Mouse (Mus musculus): ENCODE results near the gene Mmp28. TPM values are rescaled to one million over a fixed set of nuclear protein-coding genes. Genes with fewer than 3 reads are reported as not detected.

Mmp28 gene
- total RNA-seq (2021): 1 to 10 TPM; 3.8 to 3.9 TPM
- long read RNA-seq, experiment 1: 0 reads
- long read RNA-seq, experiment 2, partial matches to known transcripts: 1 of 2 reads
- long read RNA-seq, experiment 2, other reads (novel, unspliced or antisense): 0 of 2 reads

DNA sequence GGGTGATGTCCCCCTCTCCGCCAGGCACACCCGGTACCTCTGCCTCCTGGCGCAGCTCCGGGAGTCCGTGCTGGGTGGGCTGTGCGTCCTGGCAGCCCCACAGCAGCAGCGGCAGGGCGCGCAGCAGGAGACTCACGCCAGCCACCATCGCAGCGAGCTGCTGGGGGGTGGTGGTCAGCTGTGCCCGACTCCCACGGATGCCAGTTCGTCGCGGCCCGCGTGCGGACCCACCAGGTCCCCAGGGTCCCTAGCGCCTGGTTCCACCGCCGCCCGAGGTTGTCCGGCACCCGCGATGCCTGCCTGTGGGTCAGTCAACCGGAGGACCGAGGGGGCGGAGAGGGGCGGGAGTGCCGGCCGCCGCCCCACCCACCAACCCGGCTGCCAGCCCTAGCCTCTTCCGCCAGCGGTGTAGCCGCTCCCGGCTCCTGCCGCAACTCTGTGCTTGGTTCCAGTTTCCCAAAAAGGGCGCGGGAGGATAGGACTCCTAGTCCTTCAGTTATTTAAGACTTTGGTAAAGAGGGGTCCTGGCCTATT, at the start of gene Mmp28:
TSS of gene Mmp28 (minus strand) at position 361 of the 534 bp plus-strand sequence.
- peak within 1 kb of the TSS; percentile 59; the same call in 1 of the 2 replicates for H3K27ac ChIP-seq
- DNase-seq (ENCODE audit: extremely low spot score in 1 of 2, low spot score in 2 of 2): peak in 1 of 2 experiments; percentile 33
- intact Hi-C loops (cut with DNase I): no loop called here
- peak within 1 kb of the TSS; percentile 56 for H3K4me3 ChIP-seq
- TF ChIP-seq CTCF (IDR thresholded peaks at IDR 0.05): no peak

DNA sequence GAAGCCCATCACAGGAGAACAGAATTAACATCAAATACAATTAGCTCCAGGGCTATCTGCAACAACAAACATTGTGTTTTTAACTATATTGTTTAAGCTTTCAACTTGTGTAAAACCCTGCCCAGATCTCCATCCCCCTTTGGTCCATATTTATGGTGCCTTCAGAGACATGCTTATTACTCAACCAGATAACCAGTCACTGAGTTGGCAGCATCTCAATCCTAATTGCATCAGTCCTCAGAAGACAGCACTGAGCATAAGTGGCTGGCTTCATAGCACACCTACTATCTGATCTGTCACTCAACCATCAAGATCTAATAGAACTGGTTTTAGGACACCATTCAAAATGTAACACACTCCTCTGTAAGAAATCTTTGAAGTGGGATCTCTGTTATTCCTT, 46.6 kb upstream of the Mmp28 start:
- intact Hi-C loops (cut with DNase I): no loop called here
- H3K27ac ChIP-seq: no peak overlapping the region
- H3K4me3 ChIP-seq: no peak overlapping the region
- no peak for TF ChIP-seq CTCF (IDR thresholded peaks at IDR 0.05)
- DNase-seq (ENCODE audit: extremely low spot score in 1 of 2, low spot score in 2 of 2): no peak

- no peak for DNase-seq (ENCODE audit: extremely low spot score in 1 of 2, low spot score in 2 of 2)
These were observed 41.4 kb upstream of the Mmp28 start for GRCm38 (mm10) chr11:83504308-83504707.

DNA sequence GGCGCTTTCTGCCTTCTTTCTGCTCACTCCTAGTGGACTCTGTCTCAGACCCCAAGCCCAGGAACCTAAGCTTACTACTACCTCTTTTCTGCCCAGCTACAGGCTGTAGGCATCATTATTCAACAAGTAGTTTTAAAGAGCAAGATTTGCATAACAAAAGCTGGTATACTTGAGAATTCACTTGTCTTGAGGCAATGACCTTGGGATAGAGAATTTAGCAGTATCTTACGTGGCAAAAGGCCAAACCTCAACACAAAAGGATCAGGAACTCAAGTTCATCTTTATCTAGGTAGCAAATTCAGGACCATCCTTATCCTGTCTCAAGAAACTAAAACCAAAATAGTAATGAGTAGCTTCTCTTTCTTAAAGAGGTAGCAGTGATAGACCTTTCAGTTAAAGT, 32.7 kb upstream of the Mmp28 start:
- no peak for DNase-seq (ENCODE audit: extremely low spot score in 1 of 2, low spot score in 2 of 2)
- TF ChIP-seq CTCF (IDR thresholded peaks at IDR 0.05): no peak
- intact Hi-C loops (cut with DNase I): no loop called here
- no peak overlapping the region for H3K4me3 ChIP-seq
- H3K27ac ChIP-seq: no peak overlapping the region

More at GRCm38 (mm10) chr11:83504308-83504707, 41.4 kb upstream of the Mmp28 start:
- intact Hi-C loops (cut with DNase I): no loop called here
- H3K4me3 ChIP-seq: no peak overlapping the region
- no peak overlapping the region for H3K27ac ChIP-seq
- no peak for TF ChIP-seq CTCF (IDR thresholded peaks at IDR 0.05)

DNA sequence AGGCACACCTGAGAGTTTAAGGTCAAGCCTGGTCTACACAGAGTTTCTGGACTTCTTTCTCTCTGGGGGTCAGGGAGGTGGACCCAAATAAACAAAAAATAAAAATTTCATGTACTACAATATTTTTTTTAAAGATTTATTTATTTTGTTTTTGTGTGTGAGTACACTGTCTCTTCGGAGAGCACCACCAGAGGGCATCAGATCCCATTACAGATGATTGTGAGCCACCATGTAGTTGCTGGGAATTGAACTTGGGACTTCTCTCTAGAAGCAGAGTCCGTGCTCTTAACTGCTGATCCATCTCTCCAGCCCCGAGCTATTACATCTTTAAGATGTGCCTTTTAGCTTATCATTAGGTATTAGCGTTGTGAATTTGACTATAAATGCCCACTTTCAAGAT, 28.6 kb upstream of the Mmp28 start:
- intact Hi-C loops (cut with DNase I): no loop called here
- TF ChIP-seq CTCF (IDR thresholded peaks at IDR 0.05): peak; percentile 43
- Histone ChIP-seq H3K27ac (no peak overlapping the region), H3K4me3 (no peak overlapping the region)
- DNase-seq (ENCODE audit: extremely low spot score in 1 of 2, low spot score in 2 of 2): no peak

GRCm38 (mm10) chr11:83473235-83474016, 10.6 kb upstream of the Mmp28 start:
- peak overlapping the region; percentile 57 for H3K4me3 ChIP-seq
- DNase-seq (ENCODE audit: extremely low spot score in 1 of 2, low spot score in 2 of 2): no peak
- intact Hi-C loops (cut with DNase I): no loop called here
- TF ChIP-seq CTCF (IDR thresholded peaks at IDR 0.05): no peak
- H3K27ac ChIP-seq: peak overlapping the region; percentile 99

- Histone ChIP-seq H3K27ac (peak within 1 kb of the TSS; percentile 99), H3K4me3 (peak within 1 kb of the TSS; percentile 57)
- DNase-seq (ENCODE audit: extremely low spot score in 1 of 2, low spot score in 2 of 2): peak; percentile 99 to 100
- peak; percentile 70 for TF ChIP-seq CTCF (IDR thresholded peaks at IDR 0.05)
- intact Hi-C loops (cut with DNase I): loop anchor here (1.0 kb wide), 1 partner anchor 29 kb away; no protein-coding TSS in a partner anchor
These were observed 9.7 kb upstream of the Mmp28 start, which contains the start of gene Taf15 for GRCm38 (mm10) chr11:83472324-83473234. Gene Taf15 (plus strand): TSS chr11:83473086.

GRCm38 (mm10) chr11:83471766-83472165, 8.9 kb upstream of the Mmp28 start:
- intact Hi-C loops (cut with DNase I): loop anchor here (1.0 kb wide), 1 partner anchor 28 kb away; no protein-coding TSS in a partner anchor
- no peak for DNase-seq (ENCODE audit: extremely low spot score in 1 of 2, low spot score in 2 of 2)
- Histone ChIP-seq H3K27ac (no peak overlapping the region), H3K4me3 (no peak overlapping the region; the same call in 1 of the 2 replicates)
- no peak for TF ChIP-seq CTCF (IDR thresholded peaks at IDR 0.05)

GRCm38 (mm10) chr11:83468765-83469164, 5.9 kb upstream of the Mmp28 start:
- Histone ChIP-seq H3K27ac (no peak overlapping the region), H3K4me3 (no peak overlapping the region)
- DNase-seq (ENCODE audit: extremely low spot score in 1 of 2, low spot score in 2 of 2): no peak
- intact Hi-C loops (cut with DNase I): no loop called here
- no peak for TF ChIP-seq CTCF (IDR thresholded peaks at IDR 0.05)

DNA sequence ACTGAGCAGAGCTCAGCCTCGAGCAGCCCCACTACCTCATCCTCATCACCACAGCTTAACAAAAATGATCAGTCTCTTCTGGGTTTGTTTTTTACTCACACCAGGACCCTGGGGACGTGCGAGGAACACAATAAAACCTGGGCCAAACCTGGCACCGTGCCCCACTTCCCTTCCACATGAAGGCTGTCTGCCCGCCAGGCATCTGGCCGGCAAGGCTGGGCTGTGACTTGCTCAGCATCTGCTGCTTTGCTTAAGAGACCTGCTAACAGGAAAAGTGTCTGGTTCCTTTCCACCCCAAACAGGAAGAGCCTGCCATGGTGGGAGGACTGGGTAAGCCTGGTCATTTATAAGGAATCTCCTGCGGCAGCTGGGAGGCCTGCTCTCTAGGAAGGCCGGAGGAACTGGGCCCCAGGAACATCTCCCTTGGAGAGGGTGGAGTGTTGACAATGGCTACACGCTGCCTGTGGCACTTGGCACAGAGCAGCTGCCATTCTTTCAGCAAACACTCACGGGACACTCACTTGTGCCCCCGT, 4.3 kb upstream of the Mmp28 start:
- intact Hi-C loops (cut with DNase I): no loop called here
- no peak for TF ChIP-seq CTCF (IDR thresholded peaks at IDR 0.05)
- no peak overlapping the region for H3K4me3 ChIP-seq
- no peak for DNase-seq (ENCODE audit: extremely low spot score in 1 of 2, low spot score in 2 of 2)
- 0 out of 2 replicates have a peak overlapping the region, but pooled peaks have one; percentile 28 for H3K27ac ChIP-seq

GRCm38 (mm10) chr11:83465976-83466375, 3.1 kb upstream of the Mmp28 start:
- Histone ChIP-seq H3K4me3 (no peak overlapping the region), H3K27ac (no peak overlapping the region)
- intact Hi-C loops (cut with DNase I): no loop called here
- DNase-seq (ENCODE audit: extremely low spot score in 1 of 2, low spot score in 2 of 2): no peak
- TF ChIP-seq CTCF (IDR thresholded peaks at IDR 0.05): no peak

All from left cerebral cortex, adult 2 months (tissue).